8 mouse cellular contexts compared by ENCODE assay signal in genomic region chr6:13837916-13838676, GRCm38 (mm10). TPM values are rescaled to one million over a fixed set of nuclear protein-coding genes. Genes with fewer than 3 reads are reported as not detected.
A peak's percentile ranks its signal among the peaks of the same experiment; 100 is the strongest.
DNase-seq lines count a peak whose midpoint lies in the region; ATAC-seq and TF ChIP-seq lines count a peak whose summit lies in the region.

No protein-coding gene starts in this region.

- peaks cover 31% of the 10 kb centered on the region for H3K27me3 ChIP-seq in E14TG2a.4 (ENCODE audit: insufficient read depth, low read length)
- no peaks in the 10 kb centered on the region for H3K27me3 ChIP-seq in embryonic facial prominence, embryonic 11.5 days (ENCODE audit: control insufficient read depth, insufficient read depth, low read length)
- peaks cover 39% of the 10 kb centered on the region for H3K27me3 ChIP-seq in liver, embryonic 15.5 days
- no peaks in the 10 kb centered on the region; the same call in 1 of the 2 replicates for H3K27me3 ChIP-seq in splenic B cell, adult 2 months (ENCODE audit: control insufficient read depth, insufficient read depth, low read length, poor library complexity, severe bottlenecking)

- H3K4me1 ChIP-seq in E14TG2a.4 (replicated peaks; ENCODE audit: low read depth, low read length) = peaks cover 13% of the 10 kb centered on the region
- no peaks in the 10 kb centered on the region for H3K4me1 ChIP-seq in embryonic facial prominence, embryonic 11.5 days (ENCODE audit: control insufficient read depth, insufficient read depth, low read length)
- no peaks in the 10 kb centered on the region for H3K4me1 ChIP-seq in liver, embryonic 15.5 days (replicated peaks)

- no peak for ATAC-seq in cerebellum, adult (ENCODE audit: insufficient number of reproducible peaks, low FRiP score, low TSS enrichment)
- ATAC-seq in embryonic facial prominence, embryonic 11.5 days (replicated peaks; ENCODE audit: insufficient number of reproducible peaks, low FRiP score, low TSS enrichment, low read depth) = peak; percentile 6; the same call in 1 of the 2 replicates
- ATAC-seq in inflammation-experienced regulatory T-cells, adult 6 months = peak; percentile 33
- ATAC-seq in liver, embryonic 15.5 days (ENCODE audit: insufficient read depth) = no peak

- no peaks in the 10 kb centered on the region for H3K9me3 ChIP-seq in E14TG2a.4 (ENCODE audit: low read length)
- H3K9me3 ChIP-seq in embryonic facial prominence, embryonic 11.5 days (replicated peaks; ENCODE audit: control insufficient read depth, low read length) = no peaks in the 10 kb centered on the region
- H3K9me3 ChIP-seq in liver, embryonic 15.5 days (replicated peaks) = no peaks in the 10 kb centered on the region

- peak overlapping the region; percentile 80 for H3K4me3 ChIP-seq in E14TG2a.4 (replicated peaks; ENCODE audit: low read length)
- H3K4me3 ChIP-seq in embryonic facial prominence, embryonic 11.5 days (ENCODE audit: low read depth, low read length) = peak overlapping the region; percentile 44
- peak overlapping the region; percentile 52 for H3K4me3 ChIP-seq in liver, embryonic 15.5 days (replicated peaks)

- DNase-seq in cerebellum, adult 11 months = peak; percentile 40
- peak; percentile 35 for DNase-seq in embryonic facial prominence, embryonic 11.5 days (ENCODE audit: low spot score)
- DNase-seq in splenic B cell, adult 2 months (ENCODE audit: low read depth, low spot score) = peak; percentile 2
- DNase-seq in gastrocnemius, adult 18-20 months (ENCODE audit: low spot score) = no peak

- peak overlapping the region; percentile 76 for H3K4me2 ChIP-seq in embryonic facial prominence, embryonic 11.5 days (ENCODE audit: low read depth, low read length)
- H3K4me2 ChIP-seq in liver, embryonic 15.5 days = peak overlapping the region; percentile 75

- no peak for TF ChIP-seq CTCF in E14TG2a.4 (conservative IDR thresholded peaks at IDR 0.05; ENCODE audit: low read length)

- H3K9ac ChIP-seq in embryonic facial prominence, embryonic 11.5 days (replicated peaks; ENCODE audit: low read length) = peak overlapping the region; percentile 73
- no peak overlapping the region for H3K9ac ChIP-seq in liver, embryonic 15.5 days

- H3K27ac ChIP-seq in embryonic facial prominence, embryonic 11.5 days (replicated peaks; ENCODE audit: low read depth, low read length) = peak overlapping the region; percentile 4; the same call in 1 of the 2 replicates
- H3K27ac ChIP-seq in liver, embryonic 15.5 days (replicated peaks) = no peak overlapping the region

- no peaks in the 10 kb centered on the region for H3K36me3 ChIP-seq in E14TG2a.4 (ENCODE audit: insufficient read depth, low read length)
- no peaks in the 10 kb centered on the region for H3K36me3 ChIP-seq in embryonic facial prominence, embryonic 11.5 days (replicated peaks; ENCODE audit: control insufficient read depth, insufficient read depth, low read depth, low read length)
- H3K36me3 ChIP-seq in liver, embryonic 15.5 days (replicated peaks) = no peaks in the 10 kb centered on the region
- H3K36me3 ChIP-seq in splenic B cell, adult 2 months (ENCODE audit: control insufficient read depth, insufficient read depth, low read length, poor library complexity, severe bottlenecking) = no peaks in the 10 kb centered on the region

- 1% methylated on average over 19 of the region's 19 CpGs for WGBS in embryonic facial prominence, embryonic 11.5 days
- 4% methylated on average over 19 of the region's 19 CpGs for WGBS in liver, embryonic 15.5 days (ENCODE audit: insufficient replicate concordance)

RNA-seq across cellular contexts. Expression of gene Gpr85, which starts 1.6 kb away (rescaled TPM):
- 11.9 and 14.0 TPM in 2 replicates for polyA plus RNA-seq in embryonic facial prominence, embryonic 11.5 days (2014; fragmentation: Nextera tagmentation; extraction: Ambion mirVana)
- not detected for polyA plus RNA-seq in inflammation-experienced regulatory T-cells, adult 6 months (2017; shearing (Covaris generic))
- polyA plus RNA-seq in liver, embryonic 15.5 days (2015; fragmentation: Nextera tagmentation; extraction: Ambion mirVana) = 0.12 and 0.26 TPM in 2 replicates
- total RNA-seq in gastrocnemius, adult 18-20 months (2021) = under 1 TPM in 1 of 2 experiments, not detected in 1; 0.17 TPM

RNA-seq across cellular contexts. Expression of gene 2610001J05Rik, which starts 33.2 kb away (rescaled TPM):
- polyA plus RNA-seq in embryonic facial prominence, embryonic 11.5 days (2014; fragmentation: Nextera tagmentation; extraction: Ambion mirVana) = 82.2 TPM in 2 replicates
- 100 to 1,000 TPM in 2 of 3 experiments, 10 to 100 TPM in 1; 81.5 to 107 (median 104) TPM for polyA plus RNA-seq in inflammation-experienced regulatory T-cells, adult 6 months (2017; shearing (Covaris generic))
- 33.2 and 39.8 TPM in 2 replicates for polyA plus RNA-seq in liver, embryonic 15.5 days (2015; fragmentation: Nextera tagmentation; extraction: Ambion mirVana)
- total RNA-seq in gastrocnemius, adult 18-20 months (2021) = 10 to 100 TPM; 30.2 to 31.8 TPM

Comparison
In these comparisons a context has a peak if more than half of its experiments do, and no peak if none do; other contexts are left out.
1. ATAC-seq: peak in embryonic facial prominence, embryonic 11.5 days (single experiment) and inflammation-experienced regulatory T-cells, adult 6 months (single experiment); none in cerebellum, adult (single experiment) and liver, embryonic 15.5 days (single experiment).
2. RNA of gene Gpr85, which starts 1.6 kb away (polyA plus RNA-seq): 11.9 to 14.0 TPM in embryonic facial prominence, embryonic 11.5 days; 0.12 to 0.26 TPM in liver, embryonic 15.5 days and not detected in inflammation-experienced regulatory T-cells, adult 6 months; every median in the first group is over 10 times any median in the second.
3. Peak in every context shown above with its lines, with median percentiles within 50 percentile points of each other: H3K4me3 ChIP-seq.